Mouse (Mus musculus) adrenal gland, adult 2 months (tissue): Measurements from ENCODE around the gene Tmem184a. TPM values are rescaled to one million over a fixed set of nuclear protein-coding genes. Genes with fewer than 3 reads are reported as not detected.

Experiments used
- DNase-seq: peaks from one replicate; pipeline ENCODE4 v3.0.0; 2021
- microRNA-seq, 2 experiments: library from miRNA; unstranded; fragments of <30 nt; microRNA quantifications; one replicate each; pipeline ENCODE4 v1.2.0; 2021
- polyA plus RNA-seq: library from polyadenylated mRNA; depleted of rRNA; stranded (reverse); fragments of >200 nt; gene quantifications from 2 replicates; pipeline ENCODE4 v1.2.3, GENCODE M21; 2012; rRNA removed
- total RNA-seq, 2 experiments: library from RNA; stranded (reverse); gene quantifications; 2 replicates each; pipeline ENCODE4 v1.2.3; 2021

The Tmem184a gene
- total and polyA plus RNA-seq, 3 experiments, result 0.17 to 0.43 (median 0.17) TPM

GRCm38 (mm10) chr5:139793338-139794089, 26.2 kb downstream of the Tmem184a start:
- peak; percentile 63 for DNase-seq

DNA sequence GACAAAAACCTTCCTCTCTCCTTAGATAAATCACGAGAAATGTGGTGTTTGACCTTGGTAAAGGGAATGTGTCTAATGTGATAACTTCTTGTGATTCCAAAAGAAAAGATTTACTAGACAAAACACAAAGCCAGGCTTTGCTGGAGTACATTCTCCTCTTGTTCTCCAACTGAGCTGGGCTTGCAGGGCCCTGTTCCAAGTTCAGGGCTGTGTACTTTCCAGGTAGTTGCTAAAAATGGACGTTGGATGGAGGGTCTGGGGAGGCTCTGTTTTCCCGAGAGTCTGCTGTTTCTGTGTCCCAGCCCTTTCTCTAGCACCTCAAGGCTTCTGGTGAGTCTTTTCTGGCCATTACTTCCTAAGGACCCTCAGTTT, 26.8 kb downstream of the Tmem184a start:
- no peak for DNase-seq

DNA sequence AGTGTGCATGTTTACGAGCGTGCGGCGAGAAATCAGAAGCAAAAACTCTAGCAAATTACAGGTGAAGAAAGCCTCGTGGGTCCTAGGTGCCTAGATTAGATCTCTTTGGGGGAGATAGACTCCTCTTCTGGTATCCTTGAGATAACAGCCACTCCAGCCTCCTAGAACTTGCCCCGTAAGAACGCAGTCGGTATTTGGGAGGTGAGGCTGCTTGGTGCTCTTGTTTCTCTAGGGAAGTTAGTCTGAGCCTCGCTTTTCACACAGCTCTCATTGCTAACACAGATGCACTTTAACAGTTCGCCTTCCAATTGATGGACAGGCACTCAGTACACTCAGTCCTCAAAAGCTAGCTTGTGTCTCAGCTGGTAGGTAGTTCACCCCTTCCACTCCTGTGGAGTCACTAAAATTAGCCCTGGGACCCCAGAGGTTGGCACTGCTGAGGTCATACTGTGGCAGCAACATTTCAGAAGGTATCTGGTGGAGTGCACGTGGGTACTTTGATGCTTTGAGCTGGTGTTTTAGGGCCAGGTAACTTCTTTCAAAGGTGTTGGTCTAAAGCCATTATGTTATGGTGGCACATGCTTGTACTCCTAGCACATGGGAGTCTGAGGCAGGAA, 27.4 kb downstream of the Tmem184a start:
- DNase-seq, result peak; percentile 34

DNA sequence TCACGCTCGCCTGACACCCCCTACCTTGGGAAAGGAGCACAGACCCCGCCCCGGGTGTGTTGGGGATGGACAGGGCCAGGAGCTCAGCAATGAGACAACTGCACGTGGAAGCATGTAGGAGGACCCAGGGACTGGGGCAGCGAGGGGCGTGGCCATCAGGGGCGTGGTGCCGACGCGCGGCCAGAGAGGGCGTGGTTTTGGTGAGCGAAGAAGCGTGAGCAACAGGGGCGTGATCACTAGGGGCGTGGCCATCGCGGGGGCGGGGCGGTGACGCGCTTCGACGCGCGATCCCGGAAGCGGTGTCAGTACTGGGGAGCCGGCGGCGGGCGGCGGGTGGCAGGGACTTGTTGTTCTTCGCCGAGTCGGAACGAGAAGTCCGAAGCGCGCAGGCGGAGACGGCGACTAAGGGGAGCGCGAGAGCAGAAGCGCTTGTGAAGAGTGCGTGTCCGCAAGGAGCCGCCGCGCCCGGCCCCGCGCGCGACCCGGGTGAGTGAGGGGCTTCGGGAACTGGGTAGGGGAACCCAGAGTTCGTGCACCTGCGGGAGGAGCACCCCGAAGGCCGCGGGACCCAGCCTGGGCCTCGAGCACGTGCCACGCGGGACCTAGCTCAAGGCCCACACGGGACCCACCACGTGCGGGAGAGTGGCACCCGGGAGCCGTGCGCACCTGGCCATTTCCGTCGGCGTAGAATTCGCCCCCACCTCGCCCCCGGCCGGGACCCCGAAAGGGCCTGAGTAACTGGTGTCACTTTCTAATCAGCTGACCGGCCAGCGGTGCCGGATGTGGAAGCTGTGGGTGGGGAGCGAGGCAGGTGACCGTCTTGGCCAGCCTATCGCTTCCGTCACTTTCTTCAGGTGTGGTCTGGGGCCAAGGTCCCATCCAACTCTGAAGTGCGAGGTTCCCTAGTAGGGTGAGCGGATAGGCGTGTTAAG, 28.2 kb downstream of the Tmem184a start, which contains the start of gene Mafk:
Gene Mafk (plus strand): TSS at position 287 of the 932 bp plus-strand sequence.
- peak; percentile 99 for DNase-seq

DNA sequence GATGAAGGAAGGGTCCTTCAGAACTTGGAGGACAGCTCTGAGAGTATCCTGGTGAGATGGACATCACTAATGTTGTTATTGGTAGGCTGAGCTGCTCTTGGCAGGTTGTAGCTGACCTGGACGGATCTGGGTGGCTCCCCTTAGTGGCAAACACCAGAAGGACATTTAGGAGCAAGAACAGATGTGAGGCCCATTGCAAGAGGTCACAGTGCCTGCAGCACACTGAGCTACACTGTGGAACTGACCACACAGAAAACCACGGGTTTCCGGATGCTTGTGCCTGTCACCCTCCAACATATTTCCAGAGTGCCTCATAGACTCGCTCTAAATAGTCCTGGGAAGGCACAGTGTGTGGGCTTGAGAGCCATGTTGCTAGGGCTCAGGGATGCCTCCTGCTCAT, 30.3 kb downstream of the Tmem184a start:
- no peak for DNase-seq

DNA sequence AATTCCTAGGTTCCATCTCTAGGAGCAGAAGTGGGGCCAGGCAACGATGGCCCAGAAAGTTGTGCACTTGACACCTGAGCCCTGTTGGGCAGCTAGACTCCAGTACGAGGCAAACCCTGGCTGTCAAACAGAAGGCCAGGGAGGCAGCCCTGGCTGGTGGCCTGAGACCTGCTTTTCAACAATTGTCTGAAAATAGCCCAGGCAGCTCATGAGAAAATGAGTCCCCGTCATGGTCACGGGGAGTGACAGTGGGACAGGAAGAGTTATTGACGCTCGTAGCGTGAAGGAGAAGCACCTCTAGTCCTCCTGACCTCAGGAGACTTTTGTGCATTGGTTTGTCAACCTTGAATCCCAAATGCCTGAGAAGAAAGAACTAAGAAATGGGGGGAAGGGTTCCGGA, 38.3 kb downstream of the Tmem184a start:
- DNase-seq, result no peak

DNA sequence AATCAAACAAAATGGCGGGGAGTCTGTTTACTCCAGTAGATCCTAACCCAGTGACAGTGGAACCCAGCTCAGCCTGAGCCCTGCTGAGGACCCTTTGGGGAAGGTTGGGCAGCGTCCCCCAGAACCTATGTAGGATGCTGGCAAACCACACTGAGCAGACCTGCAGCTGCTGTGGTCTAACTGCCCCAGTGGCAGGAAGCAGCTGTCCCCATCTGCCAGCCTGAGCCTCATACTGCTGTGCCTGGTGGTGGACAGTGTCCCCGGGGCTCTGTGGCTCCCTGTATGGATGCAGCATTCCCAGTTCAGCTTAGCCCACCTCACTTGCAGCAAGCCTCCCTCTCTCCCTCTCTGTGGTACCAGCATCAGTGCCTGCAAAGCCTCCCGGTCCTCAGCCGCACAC, 42.8 kb downstream of the Tmem184a start:
- no peak for DNase-seq

DNA sequence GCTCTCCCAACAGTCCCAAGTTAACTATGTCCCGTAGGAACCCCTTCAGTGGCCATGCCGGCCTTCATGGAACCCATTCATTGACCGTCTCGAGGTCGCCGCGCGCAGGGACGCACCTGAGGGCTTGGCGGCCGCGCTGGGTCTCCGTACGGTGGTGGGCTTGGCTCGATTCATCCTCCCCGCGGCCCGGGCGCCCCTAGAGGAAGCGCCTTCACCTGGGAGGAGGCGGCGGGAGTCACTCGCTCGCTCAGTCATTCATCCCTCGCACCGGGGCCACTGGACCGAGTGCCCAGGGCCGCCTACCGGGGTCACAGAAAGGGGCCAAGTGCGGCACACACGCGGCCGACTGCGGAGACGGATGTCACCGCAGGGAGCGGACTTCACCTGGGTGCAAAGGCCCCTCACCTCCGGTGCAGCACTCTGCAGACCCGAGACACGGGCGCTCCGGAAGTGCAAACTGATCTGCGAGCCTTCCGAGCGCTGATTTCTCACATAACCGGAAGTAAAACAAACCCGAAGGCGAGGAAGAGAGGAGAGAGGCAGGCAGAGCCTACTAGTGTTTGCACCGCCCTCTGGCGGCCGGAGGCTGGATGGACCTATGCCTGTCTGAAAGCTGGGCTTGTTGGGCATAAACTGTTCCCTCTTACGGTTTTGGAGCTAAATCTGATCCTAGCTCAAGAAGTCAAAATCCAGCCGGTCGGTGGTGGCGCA, 44.3 kb downstream of the Tmem184a start, which contains the start of gene Ints1:
Gene Ints1 (minus strand): TSS at position 459 of the 711 bp plus-strand sequence.
- DNase-seq, result peak; percentile 96

- no peak for DNase-seq
Measured at GRCm38 (mm10) chr5:139768216-139768615, 51.5 kb downstream of the Tmem184a start.

- no peak for DNase-seq
Measured at GRCm38 (mm10) chr5:139764296-139764695, 55.4 kb downstream of the Tmem184a start.

GRCm38 (mm10) chr5:139758096-139758495, 61.6 kb downstream of the Tmem184a start:
- no peak for DNase-seq

DNA sequence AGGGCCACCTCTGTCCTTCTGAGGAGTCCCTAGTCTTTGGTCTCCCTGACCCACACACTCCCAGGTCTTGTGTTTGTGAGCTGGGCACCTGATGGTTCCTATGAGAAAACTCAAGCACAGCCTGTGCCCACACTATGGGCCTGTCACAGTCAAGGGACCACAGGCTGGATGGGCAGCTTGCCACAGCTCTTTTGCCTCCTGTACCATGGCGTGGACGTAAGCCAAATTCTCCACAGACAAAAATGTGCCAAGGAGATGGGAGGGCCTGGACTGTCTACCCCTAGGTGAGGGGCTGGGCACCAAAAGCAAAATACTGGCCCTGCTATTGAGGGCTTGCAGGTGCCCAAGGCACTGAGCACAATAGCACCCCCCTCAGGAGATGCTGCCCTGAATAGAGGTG, 63.1 kb downstream of the Tmem184a start:
- DNase-seq, result no peak

- no peak for DNase-seq
Measured at GRCm38 (mm10) chr5:139756135-139756534, 63.6 kb downstream of the Tmem184a start.

DNA sequence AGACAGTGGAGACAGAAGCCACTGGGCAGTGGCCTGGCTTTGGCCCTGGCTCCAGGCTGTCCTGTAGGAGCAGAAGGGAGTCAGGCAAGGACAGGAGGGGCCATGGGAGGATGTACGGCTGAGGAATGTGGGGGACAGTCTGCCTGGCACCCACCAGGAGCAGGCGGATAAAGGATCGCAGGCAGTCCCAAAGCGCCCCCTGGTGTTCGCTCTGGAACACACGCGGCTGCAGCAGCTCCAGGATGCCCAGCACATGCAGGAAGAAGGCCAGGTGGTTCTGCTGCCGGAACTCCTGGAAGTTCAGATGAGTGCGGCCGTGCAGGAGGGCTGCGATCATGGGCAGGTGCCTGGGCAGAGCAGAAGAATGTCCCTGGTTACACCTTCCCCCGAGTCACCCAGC, 65.0 kb downstream of the Tmem184a start:
- peak; percentile 39 for DNase-seq

Small RNAs within 50 kb of the gene (microRNA-seq; reads per million reads assigned to microRNA genes)
- 0.83 to 2.0 reads per million in 2 experiments for gene Mir7037

Other genes starting within 250 kb of the Tmem184a start
- gene Micall2, start 83.6 kb downstream of the Tmem184a start, total RNA-seq, result 10 to 100 TPM in 1 of 2 experiments, 1 to 10 TPM in 1; 6.0 to 14.7 TPM
- gene Micall2, start 83.6 kb downstream of the Tmem184a start, polyA plus RNA-seq, result 6.1 and 7.6 TPM in 2 replicates
- gene Ints1, start 44.2 kb downstream of the Tmem184a start, total RNA-seq, result 10 to 100 TPM; 50.6 to 55.9 TPM
- 77.2 and 91.0 TPM in 2 replicates for gene Ints1, start 44.2 kb downstream of the Tmem184a start, polyA plus RNA-seq
- 10 to 100 TPM; 32.1 to 34.1 TPM for gene Mafk, start 28.4 kb downstream of the Tmem184a start, total RNA-seq
- 28.8 and 29.8 TPM in 2 replicates for gene Mafk, start 28.4 kb downstream of the Tmem184a start, polyA plus RNA-seq
- not detected for gene Gm26938, start 6.5 kb upstream of the Tmem184a start, total RNA-seq
- not detected in 2 replicates for gene Gm26938, start 6.5 kb upstream of the Tmem184a start, polyA plus RNA-seq
- 10 to 100 TPM; 14.8 to 21.5 TPM for gene Psmg3, start 7.0 kb upstream of the Tmem184a start, total RNA-seq
- gene Psmg3, start 7.0 kb upstream of the Tmem184a start, polyA plus RNA-seq, result 18.3 and 20.8 TPM in 2 replicates
- 10 to 100 TPM in 1 of 2 experiments, under 1 TPM in 1; 0.35 to 25.4 TPM for gene Elfn1, start 88.0 kb upstream of the Tmem184a start, total RNA-seq
- 33.8 and 96.1 TPM in 2 replicates for gene Elfn1, start 88.0 kb upstream of the Tmem184a start, polyA plus RNA-seq